Mouse (Mus musculus): ENCODE measurements at regions not wholly inside any gene's neighbourhood (a gene's known extent, or its start where the extent isn't known, plus 50 kb on each side); places are given as distances from the start of the nearest gene placed in this dataset.

GRCm38 (mm10) chr3:39961836-39962640 is 569.0 kb upstream of the Intu start:
- TF ChIP-seq CTCF (IDR thresholded peaks at IDR 0.05; ENCODE audit: borderline replicate concordance, insufficient read depth, low read depth, low read length) (no peak), POLR2A (IDR thresholded peaks at IDR 0.05; ENCODE audit: borderline replicate concordance, insufficient read depth, low read length) (no peak)
